Mouse (Mus musculus) stomach, embryonic 15.5 days (tissue): ENCODE measurements at regions not wholly inside any gene's neighbourhood (a gene's known extent, or its start where the extent isn't known, plus 50 kb on each side); places are given as distances from the start of the nearest gene placed in this dataset.
"Not testable (repeated sequence)": the region's sequence is repeated elsewhere in the genome, so short reads cannot be mapped to it uniquely, and the experiment has no call there.

Source experiments
- ATAC-seq: fragments of 200-750 bp; cut with Nextera tagmentation; 2 replicates; pipeline ENCODE4 v1.8.0; 2017; ENCODE audit warnings: low read depth, moderate number of reproducible peaks, moderate TSS enrichment; ENCODE audit not compliant: insufficient read depth, low FRiP score
- H3K27ac ChIP-seq: fragments of 300-500 bp; sonication (generic); 2 replicates; pipeline ENCODE4 v1.5.1; 2015; ENCODE audit warnings: mild to moderate bottlenecking, inconsistent platforms
- H3K27me3 ChIP-seq: fragments of 300-500 bp; sonication (generic); replicated peaks from 2 replicates; pipeline ENCODE4 v1.6.1; 2015; ENCODE audit warnings: inconsistent platforms
- H3K36me3 ChIP-seq: fragments of 300-500 bp; sonication (generic); 2 replicates; pipeline ENCODE4 v1.6.1; 2015; ENCODE audit warnings: inconsistent platforms
- H3K4me1 ChIP-seq: fragments of 300-500 bp; sonication (generic); 2 replicates; pipeline ENCODE4 v1.6.1; 2015; ENCODE audit warnings: inconsistent platforms
- H3K4me2 ChIP-seq: fragments of 300-500 bp; sonication (generic); 2 replicates; pipeline ENCODE4 v1.6.1; 2015; ENCODE audit warnings: mild to moderate bottlenecking, inconsistent platforms
- H3K4me3 ChIP-seq: fragments of 300-500 bp; sonication (generic); replicated peaks from 2 replicates; pipeline ENCODE4 v1.5.1; 2015; ENCODE audit warnings: inconsistent platforms
- H3K9ac ChIP-seq: fragments of 300-500 bp; sonication (generic); 2 replicates; pipeline ENCODE4 v1.6.1; 2015; ENCODE audit warnings: inconsistent platforms
- H3K9me3 ChIP-seq: fragments of 300-500 bp; sonication (generic); 2 replicates; pipeline ENCODE4 v1.6.1; 2016; ENCODE audit warnings: inconsistent platforms
- WGBS: fragments of 180-500 bp; shearing (Covaris S2); methylation state at CpG from one replicate; pipeline ENCODE4 v1.1.7; 2015; 5-methylcytosine and 5-hydroxymethylcytosine counted together

DNA sequence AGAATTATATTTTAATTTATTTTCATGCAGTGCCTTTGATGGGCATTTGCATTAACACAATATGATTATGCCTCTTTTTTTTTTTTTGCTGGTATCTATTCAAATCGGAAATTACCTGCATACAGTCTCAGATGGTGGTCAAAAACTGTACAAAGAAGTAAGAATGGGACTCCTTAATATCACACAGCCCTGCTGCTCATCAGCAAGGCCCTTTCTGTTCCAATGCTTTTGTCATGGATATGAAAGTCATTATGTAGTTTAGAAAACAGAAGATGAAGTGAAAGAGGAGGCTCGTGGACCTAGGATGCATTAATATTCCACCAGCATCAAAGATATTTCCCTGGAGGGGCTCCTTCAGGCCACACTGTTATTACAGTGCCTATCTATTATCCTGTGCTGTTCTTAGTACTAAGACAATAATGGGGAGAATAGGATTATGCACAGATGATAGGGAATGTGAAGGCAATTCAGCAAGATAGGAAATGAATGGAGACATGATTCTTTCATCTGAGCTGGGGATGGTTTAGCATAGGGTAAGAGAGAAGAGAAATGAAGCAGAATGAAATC lies 687.7 kb upstream of the Ptbp2 start:
- Histone ChIP-seq H3K4me2 (no peak overlapping the region), H3K36me3 (no peaks in the 10 kb centered on the region), H3K4me1 (no peaks in the 10 kb centered on the region), H3K27me3 (no peaks in the 10 kb centered on the region), H3K4me3 (no peak overlapping the region), H3K9ac (no peak overlapping the region), H3K9me3 (no peaks in the 10 kb centered on the region), H3K27ac (no peak overlapping the region)
- ATAC-seq, result no peak
- 74% methylated on average over 2 of the region's 2 CpGs for WGBS

DNA sequence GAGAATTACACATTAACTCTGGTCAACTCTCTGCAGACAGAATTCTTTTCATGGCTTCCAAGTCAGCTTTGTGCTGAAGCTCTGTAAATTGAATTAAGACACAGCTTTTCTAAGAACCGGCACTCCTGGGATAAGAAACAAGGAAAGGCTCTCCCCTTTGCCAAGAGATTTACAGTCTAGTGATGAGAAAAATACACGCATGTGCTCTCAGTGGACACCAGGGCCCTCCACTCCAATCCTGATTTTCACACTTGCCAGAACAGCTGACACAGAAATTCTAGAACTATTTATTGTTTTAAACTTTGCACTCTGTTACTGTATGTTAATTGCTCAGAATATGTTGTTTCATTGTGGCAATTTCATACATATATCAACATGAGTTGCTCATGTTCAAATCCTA lies 684.6 kb upstream of the Ptbp2 start:
- no peak for ATAC-seq
- Histone ChIP-seq H3K36me3 (no peaks in the 10 kb centered on the region), H3K27me3 (no peaks in the 10 kb centered on the region), H3K27ac (no peak overlapping the region), H3K9me3 (no peaks in the 10 kb centered on the region), H3K4me1 (no peaks in the 10 kb centered on the region), H3K9ac (no peak overlapping the region), H3K4me2 (no peak overlapping the region), H3K4me3 (no peak overlapping the region)
- WGBS, result 49% methylated on average over 2 of the region's 2 CpGs

DNA sequence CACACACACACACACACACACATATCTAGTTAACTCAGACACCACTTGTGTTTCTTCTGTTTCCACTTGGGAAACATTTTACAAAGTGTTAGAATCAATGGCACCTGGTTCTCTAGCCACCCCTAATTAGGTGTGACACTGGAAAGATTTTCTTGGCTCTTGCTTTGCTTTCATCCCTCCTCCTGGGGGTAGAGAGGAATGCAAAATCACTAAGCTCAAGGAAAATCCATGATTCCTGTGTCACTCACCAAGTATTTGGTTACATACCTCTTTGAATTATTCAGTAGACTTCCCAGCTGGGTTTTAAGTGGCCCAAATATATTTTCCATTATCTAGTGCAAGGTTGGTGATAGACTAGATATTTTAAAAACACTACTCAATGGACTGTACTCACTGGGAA lies 676.5 kb upstream of the Ptbp2 start:
- Histone ChIP-seq H3K36me3 (no peaks in the 10 kb centered on the region), H3K4me1 (no peaks in the 10 kb centered on the region), H3K9ac (no peak overlapping the region), H3K27me3 (no peaks in the 10 kb centered on the region), H3K4me3 (no peak overlapping the region), H3K27ac (no peak overlapping the region), H3K4me2 (no peak overlapping the region), H3K9me3 (no peaks in the 10 kb centered on the region)
- ATAC-seq, result no peak

DNA sequence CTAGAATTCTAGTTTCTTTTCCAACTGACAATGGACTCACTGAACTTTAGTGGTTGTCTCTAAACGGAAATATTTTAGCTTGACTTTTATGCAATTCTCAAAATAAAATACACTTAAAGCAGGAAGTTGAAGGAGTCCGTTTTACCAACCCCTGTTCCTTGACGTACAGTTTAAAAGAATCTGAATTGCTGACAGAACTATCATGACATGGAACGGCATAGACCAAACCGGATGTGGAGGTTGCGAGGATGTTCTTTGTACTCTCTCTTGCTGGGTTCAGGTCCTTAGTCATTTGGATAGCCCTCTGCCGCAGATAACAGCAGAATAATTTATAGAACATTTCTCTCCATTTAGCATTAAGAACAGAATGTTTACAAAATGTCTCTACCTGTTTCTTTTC lies 673.6 kb upstream of the Ptbp2 start:
- 64% methylated on average over 7 of the region's 7 CpGs for WGBS
- Histone ChIP-seq H3K4me3 (no peak overlapping the region), H3K27ac (no peak overlapping the region), H3K4me1 (no peaks in the 10 kb centered on the region), H3K36me3 (no peaks in the 10 kb centered on the region), H3K9ac (no peak overlapping the region), H3K27me3 (no peaks in the 10 kb centered on the region), H3K9me3 (no peaks in the 10 kb centered on the region), H3K4me2 (no peak overlapping the region)
- ATAC-seq, result no peak

DNA sequence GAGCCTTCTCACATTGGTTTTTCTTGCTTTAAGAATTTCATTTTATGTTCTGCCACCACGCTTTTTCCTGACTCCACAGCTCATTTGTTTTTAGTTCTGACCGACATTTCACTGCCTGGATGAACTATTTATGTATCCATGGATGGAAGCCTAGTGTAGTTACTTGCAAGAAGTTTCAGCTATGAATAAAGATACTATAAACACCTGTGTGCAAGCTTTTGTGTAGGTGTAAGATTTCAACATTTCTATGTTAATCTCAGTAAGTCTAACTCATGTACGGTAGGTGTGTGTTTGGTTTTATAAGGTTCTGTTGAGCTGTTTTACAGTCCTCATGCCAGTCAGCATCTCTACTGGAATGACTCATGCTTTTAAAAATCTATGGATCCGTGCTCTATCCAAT lies 656.9 kb upstream of the Ptbp2 start:
- no peak for ATAC-seq
- WGBS, result 79% methylated on average over 4 of the region's 4 CpGs

DNA sequence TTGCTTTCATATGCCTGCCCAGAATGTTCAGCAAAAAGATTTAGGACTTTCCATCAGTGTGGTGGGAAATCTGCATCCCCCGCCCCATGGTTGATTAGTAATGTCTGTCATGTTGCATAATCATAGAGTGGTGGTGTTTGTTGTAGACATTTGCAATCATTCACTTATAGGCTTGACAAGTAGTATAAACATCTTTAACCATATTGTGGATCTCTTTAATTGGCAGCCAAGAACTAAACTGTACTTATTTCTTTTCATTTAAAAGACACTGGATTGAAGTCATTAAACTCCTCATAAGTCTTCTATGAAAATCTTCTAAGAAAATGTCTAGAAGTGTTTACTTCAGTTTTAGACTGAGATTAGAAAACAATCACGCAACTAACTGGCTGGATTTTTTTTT lies 646.0 kb upstream of the Ptbp2 start:
- Histone ChIP-seq H3K27ac (no peak overlapping the region), H3K9ac (no peak overlapping the region), H3K4me3 (no peak overlapping the region), H3K4me1 (no peaks in the 10 kb centered on the region), H3K9me3 (no peaks in the 10 kb centered on the region), H3K4me2 (no peak overlapping the region), H3K36me3 (no peaks in the 10 kb centered on the region), H3K27me3 (no peaks in the 10 kb centered on the region)
- WGBS, result 43% methylated on average over 2 of the region's 2 CpGs
- no peak for ATAC-seq

More for the DNA sequence above, 656.9 kb upstream of the Ptbp2 start:
- Histone ChIP-seq H3K4me3 (no peak overlapping the region), H3K36me3 (no peaks in the 10 kb centered on the region), H3K9me3 (no peaks in the 10 kb centered on the region), H3K27me3 (no peaks in the 10 kb centered on the region), H3K9ac (no peak overlapping the region), H3K4me1 (no peaks in the 10 kb centered on the region), H3K4me2 (no peak overlapping the region), H3K27ac (no peak overlapping the region)

DNA sequence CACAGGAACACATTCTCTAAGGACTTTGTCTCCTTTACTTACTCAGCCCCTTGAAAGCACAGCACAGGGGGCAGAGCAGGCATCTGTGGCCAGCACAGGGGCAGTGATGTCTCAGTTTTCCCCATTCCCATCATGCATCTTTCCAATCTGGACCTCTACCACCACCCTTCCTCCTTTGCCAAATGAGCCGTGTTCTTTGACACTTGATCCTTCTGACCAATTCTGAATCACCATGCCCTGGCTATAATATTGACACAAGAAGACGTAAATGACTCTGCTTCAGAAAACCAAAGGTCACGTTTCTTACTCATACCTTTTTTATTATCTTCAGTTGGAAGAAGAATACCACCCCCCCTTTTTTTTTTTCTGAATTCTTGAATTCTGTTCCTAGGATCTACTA lies 632.4 kb upstream of the Ptbp2 start:
- 68% methylated on average over 3 of the region's 3 CpGs for WGBS

DNA sequence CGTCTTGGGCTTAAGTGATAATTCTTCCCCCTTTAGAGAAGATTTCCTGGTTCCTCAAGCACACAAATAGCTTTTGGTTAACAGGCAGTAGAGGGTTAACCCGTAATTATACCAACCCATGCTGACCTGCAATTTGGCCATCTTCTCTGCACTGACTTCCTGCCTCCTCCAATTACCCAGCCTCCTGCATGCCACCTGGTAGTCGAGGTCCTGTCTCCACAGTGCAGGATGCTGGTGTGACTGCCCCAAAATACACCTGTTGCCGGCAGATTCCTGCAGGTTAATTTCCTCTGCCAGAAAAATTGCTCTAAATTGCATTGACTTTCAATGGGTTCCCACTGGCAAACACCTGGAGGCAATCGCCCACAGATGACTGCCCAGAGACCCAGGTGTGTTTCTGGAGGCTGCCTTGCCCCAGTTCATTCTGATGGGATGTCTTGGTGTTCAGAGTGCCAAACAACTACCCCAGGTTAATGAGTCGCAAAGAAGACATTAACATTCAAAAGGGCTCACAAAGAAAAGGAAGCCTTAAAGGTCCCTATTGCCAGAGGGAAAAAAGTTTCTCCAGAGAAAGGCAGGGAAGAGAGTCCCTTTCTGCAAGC lies 591.5 kb upstream of the Ptbp2 start:
- Histone ChIP-seq H3K4me1 (no peaks in the 10 kb centered on the region), H3K4me3 (no peak overlapping the region), H3K36me3 (no peaks in the 10 kb centered on the region), H3K27me3 (no peaks in the 10 kb centered on the region), H3K27ac (no peak overlapping the region), H3K4me2 (no peak overlapping the region), H3K9me3 (no peaks in the 10 kb centered on the region), H3K9ac (no peak overlapping the region)
- no peak for ATAC-seq
- WGBS, result 42% methylated on average over 6 of the region's 6 CpGs

More for the DNA sequence above, 632.4 kb upstream of the Ptbp2 start:
- H3K36me3 ChIP-seq, result no peaks in the 10 kb centered on the region
- no peak for ATAC-seq
- H3K27ac ChIP-seq, result no peak overlapping the region
- H3K4me1 ChIP-seq, result no peaks in the 10 kb centered on the region
- H3K4me2 ChIP-seq, result no peak overlapping the region
- H3K4me3 ChIP-seq, result no peak overlapping the region
- H3K27me3 ChIP-seq, result no peaks in the 10 kb centered on the region
- H3K9me3 ChIP-seq, result no peaks in the 10 kb centered on the region
- H3K9ac ChIP-seq, result no peak overlapping the region

DNA sequence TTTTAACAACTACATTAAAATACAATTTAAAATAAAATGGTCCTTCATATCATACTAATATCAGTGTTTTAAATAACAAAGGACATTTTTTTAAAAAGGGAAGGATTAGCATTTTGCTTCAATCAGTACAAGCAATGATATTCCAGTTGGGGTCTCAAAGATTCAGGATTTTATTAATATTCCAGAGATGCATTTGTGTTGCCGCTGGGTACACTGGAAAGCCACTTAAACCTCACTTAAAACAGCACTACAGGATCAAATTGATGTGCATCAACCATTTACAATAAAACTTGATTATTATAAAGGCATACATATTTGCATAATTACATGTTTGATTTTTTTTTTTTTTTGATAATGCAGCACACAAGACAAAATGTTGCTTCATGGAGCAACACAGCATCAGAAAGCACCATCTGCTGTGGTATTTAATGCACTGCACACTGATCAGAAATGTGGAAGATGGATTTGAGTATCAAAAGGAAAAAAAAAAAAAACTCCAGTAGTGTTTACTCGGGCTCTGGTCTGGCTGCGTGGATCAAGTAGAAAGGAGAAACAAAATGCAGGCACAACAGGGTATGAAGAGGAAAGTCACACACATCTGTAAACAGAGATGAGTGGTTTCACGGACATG lies 558.6 kb upstream of the Ptbp2 start:
- no peak for ATAC-seq
- 45% methylated on average over 4 of the region's 4 CpGs for WGBS
- no peak overlapping the region for H3K4me2 ChIP-seq
- no peak overlapping the region for H3K27ac ChIP-seq
- H3K27me3 ChIP-seq, result no peaks in the 10 kb centered on the region
- no peaks in the 10 kb centered on the region for H3K36me3 ChIP-seq
- H3K4me1 ChIP-seq, result no peaks in the 10 kb centered on the region
- no peaks in the 10 kb centered on the region for H3K9me3 ChIP-seq
- H3K9ac ChIP-seq, result no peak overlapping the region
- H3K4me3 ChIP-seq, result no peak overlapping the region

DNA sequence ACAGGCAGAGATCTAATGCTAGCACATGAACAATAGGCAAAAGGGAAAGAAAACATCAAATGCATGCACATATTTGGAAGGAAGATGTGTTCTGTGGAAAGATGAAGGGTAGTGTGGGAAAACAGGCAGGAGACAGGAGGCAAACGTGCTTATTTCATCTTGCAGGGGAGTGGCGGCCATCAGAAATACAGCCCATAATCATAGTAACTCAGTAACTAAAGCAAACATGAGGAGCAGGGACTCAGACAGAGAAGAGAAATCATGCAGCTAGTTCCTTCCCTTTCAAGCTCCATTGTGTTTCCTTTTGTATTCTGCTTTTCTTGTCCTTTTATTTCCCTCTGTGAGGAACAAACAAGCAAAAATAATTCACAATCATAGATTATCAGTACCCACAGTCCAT lies 557.6 kb upstream of the Ptbp2 start:
- H3K4me3 ChIP-seq, result no peak overlapping the region
- no peak overlapping the region for H3K9ac ChIP-seq
- no peaks in the 10 kb centered on the region for H3K36me3 ChIP-seq
- no peaks in the 10 kb centered on the region for H3K27me3 ChIP-seq
- 46% methylated on average over 2 of the region's 2 CpGs for WGBS
- H3K9me3 ChIP-seq, result no peaks in the 10 kb centered on the region
- no peaks in the 10 kb centered on the region for H3K4me1 ChIP-seq
- no peak overlapping the region for H3K27ac ChIP-seq
- no peak for ATAC-seq
- H3K4me2 ChIP-seq, result no peak overlapping the region

DNA sequence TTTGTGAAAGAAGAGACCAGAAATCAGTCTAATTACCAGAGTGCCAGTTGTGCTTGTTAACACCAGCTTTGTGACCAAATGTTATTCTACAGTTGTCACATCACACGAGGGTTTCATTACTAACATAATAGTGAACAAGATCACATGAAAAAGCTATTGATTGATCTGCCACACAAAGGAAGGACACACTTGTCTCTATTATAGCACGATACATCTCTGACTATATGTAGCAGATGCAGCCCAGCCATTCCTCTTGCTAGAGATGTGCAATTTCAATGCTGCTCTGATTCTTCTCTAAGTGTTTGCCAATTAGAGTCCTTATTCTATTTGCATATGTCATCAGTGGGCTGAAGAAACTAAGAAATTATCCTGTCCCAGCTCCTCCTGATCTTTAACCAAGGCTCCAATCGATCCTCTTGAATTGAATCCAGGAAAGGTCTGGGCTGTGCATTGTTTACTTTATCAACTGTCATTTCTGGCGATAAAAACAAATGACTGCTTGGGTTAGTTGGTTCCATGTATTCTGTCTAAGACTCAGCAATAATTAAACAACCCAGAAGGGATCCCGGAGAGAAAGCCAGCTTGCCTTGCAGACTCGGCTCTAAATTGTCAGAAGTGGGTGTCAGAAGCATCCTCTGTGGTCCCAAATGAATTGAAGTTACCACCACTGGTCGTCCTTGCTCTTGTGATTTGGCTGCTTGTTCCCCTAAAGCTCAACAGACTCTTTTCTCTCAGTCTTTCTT lies 551.7 kb upstream of the Ptbp2 start:
- Histone ChIP-seq H3K4me1 (no peaks in the 10 kb centered on the region), H3K4me2 (no peak overlapping the region), H3K4me3 (no peak overlapping the region), H3K27ac (no peak overlapping the region), H3K9me3 (no peaks in the 10 kb centered on the region), H3K27me3 (no peaks in the 10 kb centered on the region), H3K9ac (no peak overlapping the region), H3K36me3 (no peaks in the 10 kb centered on the region)
- no peak for ATAC-seq
- 66% methylated on average over 7 of the region's 7 CpGs for WGBS

DNA sequence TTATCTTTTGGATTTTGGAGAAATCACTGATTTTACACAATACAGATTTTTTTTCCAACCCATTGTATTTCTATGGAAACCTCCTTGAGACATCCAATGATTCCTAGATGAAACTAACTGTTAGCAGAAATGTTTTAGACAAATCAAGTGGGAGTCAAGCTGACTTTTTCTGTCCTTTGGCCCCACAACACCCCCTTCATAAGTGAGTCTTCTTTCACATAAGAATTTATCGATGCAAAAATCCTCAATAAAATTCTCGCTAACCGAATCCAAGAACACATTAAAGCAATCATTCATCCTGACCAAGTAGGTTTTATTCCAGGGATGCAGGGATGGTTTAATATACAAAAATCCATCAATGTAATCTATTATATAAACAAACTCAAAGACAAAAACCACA lies 522.8 kb upstream of the Ptbp2 start:
- not testable (repeated sequence) for H3K4me3 ChIP-seq, H3K27ac ChIP-seq, H3K4me1 ChIP-seq, H3K4me2 ChIP-seq, H3K9me3 ChIP-seq, ATAC-seq, H3K9ac ChIP-seq, H3K27me3 ChIP-seq, H3K36me3 ChIP-seq
- 63% methylated on average over 3 of the region's 3 CpGs for WGBS
